Mouse (Mus musculus): ENCODE data around the gene Galnt7. TPM values are rescaled to one million over a fixed set of nuclear protein-coding genes. Genes with fewer than 3 reads are reported as not detected.

The Galnt7 gene
- total and polyA plus RNA-seq, 3 experiments = 26.7 to 33.5 (median 32.7) TPM

- Histone ChIP-seq H3K4me2 (ENCODE audit: insufficient read depth, low read depth, poor library complexity, severe bottlenecking) (no peak overlapping the region), H3K4me3 (replicated peaks in 1 of 3; ENCODE audit: low read depth in 2 of 3, low read length in 2 of 3, poor library complexity in 1 of 3) (no peak overlapping the region), H3K9ac (ENCODE audit: insufficient read depth, low read depth) (no peak overlapping the region), H3K27ac (ENCODE audit: insufficient read depth, low read depth) (no peak overlapping the region), H3K4me1 (ENCODE audit: control insufficient read depth in 1 of 2, insufficient read depth in 2 of 2) (peaks cover 0 to 13% of the 10 kb centered on the region in 2 experiments; a peak in 2 of 4 replicates), H3K9me3 (replicated peaks; ENCODE audit: low read length) (no peaks in the 10 kb centered on the region), H3K79me2 (replicated peaks; ENCODE audit: control insufficient read depth, extremely low read depth, insufficient read depth, poor library complexity, severe bottlenecking) (peaks cover 7% of the 10 kb centered on the region; the same call in 1 of the 2 replicates), H3K27me3 (replicated peaks) (no peaks in the 10 kb centered on the region), H3K36me3 (replicated peaks in 1 of 2; ENCODE audit: control insufficient read depth in 1 of 2, insufficient read depth in 1 of 2, low read length in 1 of 2) (peaks cover 0 to 39% of the 10 kb centered on the region in 2 experiments)
- TF ChIP-seq ETS1 (conservative IDR thresholded peaks at IDR 0.05; ENCODE audit: low read depth, low read length) = no peak
- TF ChIP-seq CHD2 (IDR thresholded peaks at IDR 0.05; ENCODE audit: low read length) = no peak
- no peak for TF ChIP-seq USF1 (IDR thresholded peaks at IDR 0.05; ENCODE audit: low read depth, low read length)
- TF ChIP-seq BHLHE40 (IDR thresholded peaks at IDR 0.05; ENCODE audit: low read depth, low read length) = no peak
- TF ChIP-seq ZMIZ1 (IDR thresholded peaks at IDR 0.05; ENCODE audit: low read depth, low read length) = no peak
- no peak for TF ChIP-seq NRF1 (IDR thresholded peaks at IDR 0.05; ENCODE audit: low read depth, low read length)
- no peak for DNase-seq (ENCODE audit: extremely low read depth)
- in situ Hi-C loops (cut with MboI; ENCODE audit: low pct_ligation_motif_present, low pct_unique_long_range_greater_than_20kb, low sequenced_read_pairs) = no loop called here
- dilution Hi-C loops (cut with MboI; ENCODE audit: extremely low pct_ligation_motif_present, extremely low pct_unique_long_range_greater_than_20kb, low sequenced_read_pairs) = no loop called here
Observed at GRCm38 (mm10) chr8:57636698-57637097, 16.1 kb downstream of the Galnt7 start.

GRCm38 (mm10) chr8:57636281-57636680, 16.6 kb downstream of the Galnt7 start:
- no peaks in the 10 kb centered on the region for H3K27me3 ChIP-seq (replicated peaks)
- no peak overlapping the region for H3K4me2 ChIP-seq (ENCODE audit: insufficient read depth, low read depth, poor library complexity, severe bottlenecking)
- dilution Hi-C loops (cut with MboI; ENCODE audit: extremely low pct_ligation_motif_present, extremely low pct_unique_long_range_greater_than_20kb, low sequenced_read_pairs) (no loop called here), in situ Hi-C loops (cut with MboI; ENCODE audit: low pct_ligation_motif_present, low pct_unique_long_range_greater_than_20kb, low sequenced_read_pairs) (no loop called here)
- H3K9ac ChIP-seq (ENCODE audit: insufficient read depth, low read depth) = no peak overlapping the region
- DNase-seq (ENCODE audit: extremely low read depth) = no peak
- H3K4me1 ChIP-seq (ENCODE audit: control insufficient read depth in 1 of 2, insufficient read depth in 2 of 2) = peaks cover 0 to 13% of the 10 kb centered on the region in 2 experiments; a peak in 2 of 4 replicates
- peaks cover 0 to 40% of the 10 kb centered on the region in 2 experiments for H3K36me3 ChIP-seq (replicated peaks in 1 of 2; ENCODE audit: control insufficient read depth in 1 of 2, insufficient read depth in 1 of 2, low read length in 1 of 2)
- no peaks in the 10 kb centered on the region for H3K9me3 ChIP-seq (replicated peaks; ENCODE audit: low read length)
- TF ChIP-seq ZMIZ1 (IDR thresholded peaks at IDR 0.05; ENCODE audit: low read depth, low read length) (no peak), GABPA (IDR thresholded peaks at IDR 0.05; ENCODE audit: insufficient replicate concordance, low read depth, low read length) (no peak), USF1 (IDR thresholded peaks at IDR 0.05; ENCODE audit: low read depth, low read length) (no peak), ZNF384 (IDR thresholded peaks at IDR 0.05; ENCODE audit: low read depth, low read length) (no peak), ELF1 (IDR thresholded peaks at IDR 0.05; ENCODE audit: low read depth, low read length) (no peak), UBTF (IDR thresholded peaks at IDR 0.05; ENCODE audit: low read depth, low read length) (no peak), CHD1 (IDR thresholded peaks at IDR 0.05; ENCODE audit: low read depth, low read length) (no peak), EP300 (IDR thresholded peaks at IDR 0.05; ENCODE audit: low read length) (no peak), MEF2A (IDR thresholded peaks at IDR 0.05; ENCODE audit: borderline replicate concordance, low read depth, low read length) (no peak)
- no peak overlapping the region for H3K27ac ChIP-seq (ENCODE audit: insufficient read depth, low read depth)
- H3K79me2 ChIP-seq (replicated peaks; ENCODE audit: control insufficient read depth, extremely low read depth, insufficient read depth, poor library complexity, severe bottlenecking) = peaks cover 7% of the 10 kb centered on the region; the same call in 1 of the 2 replicates
- H3K4me3 ChIP-seq (replicated peaks in 1 of 3; ENCODE audit: low read depth in 2 of 3, low read length in 2 of 3, poor library complexity in 1 of 3) = no peak overlapping the region

GRCm38 (mm10) chr8:57631780-57632179, 21.1 kb downstream of the Galnt7 start:
- no peak overlapping the region for H3K4me3 ChIP-seq (replicated peaks in 1 of 3; ENCODE audit: low read depth in 2 of 3, low read length in 2 of 3, poor library complexity in 1 of 3)
- peaks cover 0 to 26% of the 10 kb centered on the region in 2 experiments; a peak in 3 of 4 replicates for H3K4me1 ChIP-seq (ENCODE audit: control insufficient read depth in 1 of 2, insufficient read depth in 2 of 2)
- H3K4me2 ChIP-seq (ENCODE audit: insufficient read depth, low read depth, poor library complexity, severe bottlenecking) = no peak overlapping the region
- no peaks in the 10 kb centered on the region for H3K9me3 ChIP-seq (replicated peaks; ENCODE audit: low read length)
- in situ Hi-C loops (cut with MboI; ENCODE audit: low pct_ligation_motif_present, low pct_unique_long_range_greater_than_20kb, low sequenced_read_pairs) = no loop called here
- TF ChIP-seq ZKSCAN1 (IDR thresholded peaks at IDR 0.05; ENCODE audit: borderline replicate concordance, low read depth, low read length) (no peak), PAX5 (IDR thresholded peaks at IDR 0.05; ENCODE audit: low read length) (no peak), USF1 (IDR thresholded peaks at IDR 0.05; ENCODE audit: low read depth, low read length) (no peak), SIN3A (IDR thresholded peaks at IDR 0.05; ENCODE audit: low read length) (no peak), USF2 (conservative IDR thresholded peaks at IDR 0.05; ENCODE audit: low read depth, low read length) (no peak), NRF1 (IDR thresholded peaks at IDR 0.05; ENCODE audit: low read depth, low read length) (no peak), IRF4 (IDR thresholded peaks at IDR 0.05; ENCODE audit: low read depth, low read length) (no peak), CTCF (conservative IDR thresholded peaks at IDR 0.05 in 1 of 2, IDR thresholded peaks at IDR 0.05 in 1 of 2; ENCODE audit: low read depth in 2 of 2, low read length in 2 of 2) (no peak), ZNF384 (IDR thresholded peaks at IDR 0.05; ENCODE audit: low read depth, low read length) (no peak), SMC3 (IDR thresholded peaks at IDR 0.05; ENCODE audit: low read depth, low read length) (no peak), TCF12 (IDR thresholded peaks at IDR 0.05; ENCODE audit: low read depth, low read length) (no peak), ELF1 (IDR thresholded peaks at IDR 0.05; ENCODE audit: low read depth, low read length) (no peak), POLR2A (IDR thresholded peaks at IDR 0.05; ENCODE audit: low read depth, low read length) (no peak), RCOR1 (conservative IDR thresholded peaks at IDR 0.05; ENCODE audit: low read depth, low read length) (no peak)
- H3K9ac ChIP-seq (ENCODE audit: insufficient read depth, low read depth) = no peak overlapping the region
- H3K27me3 ChIP-seq (replicated peaks) = no peaks in the 10 kb centered on the region
- dilution Hi-C loops (cut with MboI; ENCODE audit: extremely low pct_ligation_motif_present, extremely low pct_unique_long_range_greater_than_20kb, low sequenced_read_pairs) = no loop called here
- H3K79me2 ChIP-seq (replicated peaks; ENCODE audit: control insufficient read depth, extremely low read depth, insufficient read depth, poor library complexity, severe bottlenecking) = no peaks in the 10 kb centered on the region; the same call in 1 of the 2 replicates
- peaks cover 0 to 42% of the 10 kb centered on the region in 2 experiments for H3K36me3 ChIP-seq (replicated peaks in 1 of 2; ENCODE audit: control insufficient read depth in 1 of 2, insufficient read depth in 1 of 2, low read length in 1 of 2)
- DNase-seq (ENCODE audit: extremely low read depth) = no peak
- no peak overlapping the region for H3K27ac ChIP-seq (ENCODE audit: insufficient read depth, low read depth)

Data from CH12.LX (cell line).